Mouse (Mus musculus) cerebellum, adult 11 months (tissue): ENCODE data around the gene Dpm2.

Source experiments
- DNase-seq: peaks from one replicate; pipeline ENCODE4 v3.0.0; 2022

Gene Dpm2

DNA sequence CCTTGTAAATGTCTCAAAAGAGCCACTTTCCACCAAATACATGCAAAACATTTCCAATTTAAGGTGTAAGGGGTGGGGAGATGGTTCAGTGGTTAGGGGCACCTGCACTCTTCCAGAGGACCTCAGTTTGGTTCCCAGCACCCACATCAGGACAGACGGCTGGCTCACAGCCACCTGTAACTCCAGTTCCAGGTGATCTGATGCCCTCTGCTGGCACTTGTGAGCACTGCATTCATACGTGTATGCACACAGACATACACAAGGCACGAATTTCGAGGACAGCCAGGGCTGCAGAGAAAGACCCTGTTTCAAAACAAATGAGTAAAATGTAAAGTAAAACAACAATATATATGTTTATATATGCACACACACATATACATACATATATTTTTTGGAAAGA is 46.9 kb downstream of the Dpm2 start:
- DNase-seq, result no peak

DNA sequence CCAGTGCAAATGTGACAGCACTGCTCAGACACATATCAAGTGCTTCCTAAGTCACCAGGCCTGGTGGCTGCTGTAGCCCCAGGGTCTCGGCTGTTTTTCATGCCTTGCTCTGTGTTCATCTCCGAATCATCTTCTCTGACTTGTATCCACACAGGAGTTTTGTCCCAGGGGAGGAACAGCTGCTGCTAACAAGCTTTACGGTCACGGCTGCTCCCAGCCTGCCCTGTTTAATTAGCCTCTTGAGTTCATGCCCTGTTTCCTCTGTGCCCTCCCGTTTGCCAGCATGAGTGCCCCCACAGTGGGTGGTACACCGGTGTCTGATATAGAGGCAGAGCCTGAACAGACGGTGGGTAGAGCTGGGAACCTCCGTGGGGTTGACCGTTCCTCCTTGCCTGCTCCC is 47.4 kb downstream of the Dpm2 start:
- DNase-seq, result no peak

DNA sequence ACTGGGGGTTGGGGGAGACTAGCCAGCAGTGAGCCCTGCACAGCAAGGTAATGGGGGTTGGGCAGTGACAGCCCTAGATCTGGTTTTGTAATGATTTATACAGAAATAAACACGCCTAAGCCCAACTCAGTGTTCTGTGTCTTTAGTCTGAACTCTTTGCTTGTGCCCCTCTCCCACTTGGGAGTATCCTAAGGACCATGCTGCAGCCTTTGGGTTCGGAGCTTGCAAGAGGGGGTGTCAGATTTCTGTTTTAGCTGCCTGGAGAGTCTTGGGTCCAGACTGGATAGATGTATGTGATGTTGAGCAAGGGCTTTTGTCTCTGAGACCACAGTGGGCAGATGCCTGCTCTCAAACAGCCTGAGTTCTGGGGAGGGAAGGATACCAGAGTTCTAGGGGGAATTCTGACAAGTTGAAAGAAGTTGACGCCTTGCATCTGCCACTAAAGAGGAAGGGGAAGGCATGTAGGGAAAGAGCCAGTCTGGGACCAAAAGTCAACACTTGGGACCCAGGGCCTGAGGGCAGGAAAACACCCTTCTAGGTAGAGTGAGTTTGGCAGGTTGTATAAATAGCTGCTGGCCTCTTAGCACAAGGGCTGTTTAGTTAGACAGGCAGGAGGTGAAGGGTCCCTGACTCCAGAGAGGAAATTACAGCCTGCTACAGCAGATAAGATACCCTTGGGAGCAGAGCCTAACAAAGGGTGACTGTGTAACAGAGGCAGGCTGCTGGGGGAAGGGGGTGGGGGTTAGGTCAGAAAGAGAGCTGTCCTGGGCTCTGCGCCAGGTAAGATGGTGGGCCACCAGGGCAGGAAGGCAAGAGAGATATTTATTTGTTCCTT is 50.2 kb downstream of the Dpm2 start:
- peak; percentile 6 for DNase-seq

DNA sequence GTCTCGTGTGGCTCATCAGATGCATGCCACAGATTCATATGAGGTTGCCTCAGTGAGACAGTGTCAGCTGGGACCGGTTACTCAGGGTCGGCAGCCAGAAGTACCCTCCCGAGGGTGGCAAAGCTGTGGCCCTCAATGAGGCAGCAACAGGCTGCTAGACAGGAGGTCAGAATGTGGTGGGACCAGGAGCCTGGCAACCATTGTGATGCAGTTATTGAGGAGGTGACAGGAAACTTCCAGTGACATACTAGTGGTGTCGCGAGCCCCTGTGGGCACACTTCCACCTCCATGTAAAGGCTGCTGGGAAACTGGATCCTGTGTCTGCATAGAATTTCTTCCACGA is 50.8 kb downstream of the Dpm2 start, which contains the start of gene Ak1:
Ak1 (plus strand) TSS at position 242 of the 343 bp plus-strand sequence.
- DNase-seq, result peak; percentile 10
